Mouse (Mus musculus): Measurements from ENCODE around the gene Ssbp1. TPM values are rescaled to one million over a fixed set of nuclear protein-coding genes. Genes with fewer than 3 reads are reported as not detected.

The Ssbp1 gene
- polyA plus RNA-seq (2012; rRNA removed), result 9.4 and 11.1 TPM in 2 replicates

DNA sequence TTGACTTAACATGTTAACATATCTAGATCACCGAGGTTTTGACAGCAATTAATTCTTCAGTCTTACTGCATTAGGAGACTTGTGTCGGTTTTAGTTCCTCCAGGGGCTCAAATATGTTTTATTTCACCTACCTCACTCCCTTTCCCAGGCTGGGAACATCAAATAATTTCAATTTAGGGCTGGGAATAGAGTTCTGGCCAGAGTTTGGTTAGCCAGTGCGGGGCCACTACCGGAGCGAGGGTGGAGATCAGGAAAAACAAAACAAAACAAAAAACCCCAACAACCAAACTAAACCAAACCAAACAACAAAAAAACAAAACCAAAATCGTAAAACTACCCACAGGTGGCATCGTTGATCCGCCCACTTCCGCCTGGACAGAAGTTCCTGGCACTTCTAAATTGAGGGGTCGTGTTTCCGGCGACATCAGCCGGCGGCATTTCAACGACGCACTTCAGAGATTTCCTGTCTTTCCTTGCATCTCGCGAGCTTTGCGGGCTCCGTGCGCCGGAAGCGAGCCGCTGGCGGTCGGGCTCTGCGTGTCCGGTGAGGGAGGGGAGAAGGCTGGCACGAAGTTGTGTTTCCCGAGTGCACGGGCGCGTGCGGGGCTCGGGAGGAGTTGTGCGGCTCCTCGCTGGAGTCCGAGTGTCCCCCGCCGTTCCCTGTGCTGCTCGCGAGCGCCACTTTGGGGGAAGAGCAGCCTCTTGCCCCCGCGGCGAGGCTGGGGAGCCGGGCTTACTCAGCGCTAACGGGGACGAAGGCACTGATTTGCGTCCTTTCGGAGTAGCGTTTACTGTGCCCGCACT, at the start of gene Ssbp1:
Gene Ssbp1 (plus strand): TSS at position 437 of the 804 bp plus-strand sequence.

GRCm38 (mm10) chr6:40436047-40436483, 35.1 kb upstream of the Ssbp1 start, which contains the start of gene E330009J07Rik:
Gene E330009J07Rik (minus strand): TSS chr6:40436135.

GRCm38 (mm10) chr6:40438936-40439335, 32.2 kb upstream of the Ssbp1 start, which contains the start of gene Wee2:
Gene Wee2 (plus strand): TSS chr6:40439088.

GRCm38 (mm10) chr6:40490933-40491332, 19.8 kb downstream of the Ssbp1 start, which contains the start of gene Tas2r137:
Gene Tas2r137 (plus strand): TSS chr6:40491233.

GRCm38 (mm10) chr6:40493229-40493628, 22.1 kb downstream of the Ssbp1 start, which contains the start of gene Tas2r108:
Gene Tas2r108 (plus strand): TSS chr6:40493529.

DNA sequence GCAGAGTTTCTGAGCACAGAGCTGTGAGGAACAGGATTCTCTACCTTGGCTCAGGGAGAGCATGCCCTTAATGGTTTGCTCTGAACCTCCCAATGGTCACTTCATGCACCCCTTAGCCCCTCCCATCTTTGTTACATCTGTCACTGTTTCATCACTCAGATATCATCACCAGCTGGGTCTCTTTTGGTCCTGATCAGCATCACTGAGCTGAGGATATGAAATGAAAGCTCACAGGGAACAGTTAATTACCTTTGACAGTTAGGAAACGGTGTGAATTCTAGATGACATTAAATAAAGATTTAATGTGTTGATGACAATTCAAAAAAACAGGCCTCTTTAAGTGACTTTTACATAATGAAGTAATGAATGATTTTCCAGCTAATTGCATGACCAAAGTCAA, 48.3 kb downstream of the Ssbp1 start, which contains the start of gene Prss37:
Gene Prss37 (minus strand): TSS at position 101 of the 400 bp plus-strand sequence.

Other genes with a start within 250 kb of the Ssbp1 start
- 14.2 and 22.0 TPM in 2 replicates for gene Agk, start 146.2 kb upstream of the Ssbp1 start, polyA plus RNA-seq (2012; rRNA removed)
- gene E330009J07Rik, start 35.2 kb upstream of the Ssbp1 start, polyA plus RNA-seq (2012; rRNA removed), result 6.4 and 6.6 TPM in 2 replicates
- 0.38 and 0.60 TPM in 2 replicates for gene Wee2, start 32.3 kb upstream of the Ssbp1 start, polyA plus RNA-seq (2012; rRNA removed)
- not detected in 2 replicates for gene Tas2r137, start 19.9 kb downstream of the Ssbp1 start, polyA plus RNA-seq (2012; rRNA removed)
- not detected in 2 replicates for gene Tas2r108, start 22.2 kb downstream of the Ssbp1 start, polyA plus RNA-seq (2012; rRNA removed)
- gene Prss37, start 48.2 kb downstream of the Ssbp1 start, polyA plus RNA-seq (2012; rRNA removed), result not detected in 2 replicates
- not detected in 2 replicates for gene Olfr461, start 83.7 kb downstream of the Ssbp1 start, polyA plus RNA-seq (2012; rRNA removed)
- gene Olfr460, start 98.1 kb downstream of the Ssbp1 start, polyA plus RNA-seq (2012; rRNA removed), result not detected in 2 replicates
- 0.19 TPM in 1 of 2 replicates, not detected in the other for gene Clec5a, start 114.5 kb downstream of the Ssbp1 start, polyA plus RNA-seq (2012; rRNA removed)
- gene Tas2r138, start 142.0 kb downstream of the Ssbp1 start, polyA plus RNA-seq (2012; rRNA removed), result not detected in 2 replicates
- 0.19 and 0.24 TPM in 2 replicates for gene Mgam, start 157.5 kb downstream of the Ssbp1 start, polyA plus RNA-seq (2012; rRNA removed)

Data from ovary, adult 2 months (tissue).